Mouse (Mus musculus): Measurements from ENCODE around the gene Mylk3. TPM values are rescaled to one million over a fixed set of nuclear protein-coding genes. Genes with fewer than 3 reads are reported as not detected.

Gene Mylk3
- polyA plus RNA-seq, 1 experiment from 2014 or later = 26.6 TPM

DNA sequence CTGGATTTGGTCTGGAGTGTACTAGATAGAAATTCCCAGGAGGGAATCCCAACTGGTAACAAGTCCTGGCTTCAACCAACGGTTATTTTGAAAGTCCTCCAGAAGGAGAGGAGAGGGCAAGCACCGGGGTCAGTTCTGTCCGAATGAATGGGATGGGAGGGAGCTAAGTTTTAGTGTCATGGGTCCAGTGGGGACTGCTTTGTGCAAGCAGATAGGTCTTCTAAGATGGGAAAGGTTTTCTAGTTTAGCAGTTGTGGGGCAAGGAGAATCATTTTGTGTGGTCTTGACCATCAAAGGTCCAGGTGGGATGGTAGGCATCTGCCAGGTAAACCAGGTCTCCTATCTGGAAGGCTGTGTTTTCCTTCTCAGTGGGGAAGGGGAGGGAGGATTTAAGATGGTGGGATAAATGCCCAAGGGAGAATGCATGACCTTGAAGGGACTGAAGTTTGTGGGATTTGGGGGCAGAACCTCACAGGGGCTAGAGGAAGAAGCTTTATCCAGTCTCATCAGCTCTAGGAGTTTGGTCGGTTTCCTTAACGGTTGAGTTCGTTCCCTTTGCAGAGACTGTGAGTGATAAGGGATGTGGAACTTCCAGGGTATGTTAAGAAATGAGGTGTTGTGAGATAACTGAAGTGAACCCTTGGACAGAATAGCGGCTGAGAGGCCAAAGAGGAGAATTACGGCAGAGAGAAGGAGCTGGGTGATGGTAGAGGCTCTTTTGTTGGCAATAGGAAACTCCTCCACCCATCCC is 9.7 kb upstream of the Mylk3 start:
- Histone ChIP-seq H3K27ac (ENCODE audit: low read depth, low read length) (peak overlapping the region; percentile 89), H3K9me3 (ENCODE audit: control insufficient read depth, low read length) (no peaks in the 10 kb centered on the region), H3K36me3 (ENCODE audit: control insufficient read depth, insufficient read depth, low read length) (no peaks in the 10 kb centered on the region), H3K9ac (ENCODE audit: low read depth, low read length) (peak overlapping the region; percentile 49), H3K27me3 (replicated peaks; ENCODE audit: control insufficient read depth, insufficient read depth, low read length) (no peaks in the 10 kb centered on the region), H3K4me2 (peak overlapping the region; percentile 55), H3K4me3 (ENCODE audit: low read depth, low read length) (0 out of 2 replicates have a peak overlapping the region, but pooled peaks have one; percentile 8), H3K4me1 (replicated peaks; ENCODE audit: control insufficient read depth, insufficient read depth, low read length) (peaks cover 32% of the 10 kb centered on the region)
- 39% methylated on average over 8 of the region's 8 CpGs for WGBS
- peak; percentile 76 for ATAC-seq (replicated peaks; ENCODE audit: low FRiP score)
- DNase-seq (ENCODE audit: low spot score) = no peak

DNA sequence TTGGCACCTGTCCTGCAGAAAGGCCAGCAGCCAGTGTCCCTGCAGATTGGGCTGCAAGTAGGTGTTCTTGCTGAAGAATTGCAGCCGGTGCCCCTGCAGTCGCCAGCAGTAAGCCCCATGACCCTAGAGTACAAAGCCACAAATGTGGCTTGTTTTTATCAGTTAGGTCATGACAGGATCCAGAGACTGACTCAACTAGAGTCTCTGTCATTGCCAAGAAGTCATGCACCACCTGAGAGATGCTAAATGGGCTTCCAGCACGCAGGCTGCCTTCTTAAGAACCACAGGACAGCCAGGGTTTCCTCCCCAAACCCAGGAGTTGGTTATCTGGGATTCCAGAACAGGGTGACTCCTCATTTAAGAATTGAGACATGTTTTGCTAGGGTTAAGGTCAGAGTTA is 8.9 kb upstream of the Mylk3 start:
- Histone ChIP-seq H3K27ac (ENCODE audit: low read depth, low read length) (peak overlapping the region; percentile 22; the same call in 1 of the 2 replicates), H3K27me3 (replicated peaks; ENCODE audit: control insufficient read depth, insufficient read depth, low read length) (no peaks in the 10 kb centered on the region), H3K4me2 (peak overlapping the region; percentile 55), H3K4me3 (ENCODE audit: low read depth, low read length) (no peak overlapping the region), H3K4me1 (replicated peaks; ENCODE audit: control insufficient read depth, insufficient read depth, low read length) (peaks cover 32% of the 10 kb centered on the region), H3K36me3 (ENCODE audit: control insufficient read depth, insufficient read depth, low read length) (no peaks in the 10 kb centered on the region), H3K9ac (ENCODE audit: low read depth, low read length) (0 out of 2 replicates have a peak overlapping the region, but pooled peaks have one; percentile 13), H3K9me3 (ENCODE audit: control insufficient read depth, low read length) (no peaks in the 10 kb centered on the region)
- WGBS = 33% methylated on average over 3 of the region's 3 CpGs
- DNase-seq (ENCODE audit: low spot score) (no peak), ATAC-seq (replicated peaks; ENCODE audit: low FRiP score) (no peak)

DNA sequence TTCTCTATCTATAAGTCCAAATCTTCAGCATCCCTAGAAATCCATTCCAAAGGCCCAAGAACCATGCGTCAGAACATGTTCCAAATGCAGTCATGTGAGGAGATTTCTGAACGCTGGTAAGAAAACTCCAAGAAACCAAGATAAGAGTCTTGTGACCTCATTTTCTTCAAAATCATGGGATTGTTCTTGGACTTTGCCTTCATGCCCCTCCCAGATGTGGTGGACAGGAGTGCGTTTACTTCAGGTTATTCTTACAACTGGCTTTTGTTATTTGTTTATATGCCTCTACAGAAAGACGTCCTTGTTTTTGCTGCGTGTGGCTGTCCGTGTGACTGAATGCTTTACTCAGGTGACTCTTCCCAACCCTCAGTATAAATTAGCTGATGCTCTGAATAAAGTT is 7.1 kb upstream of the Mylk3 start:
- Histone ChIP-seq H3K27me3 (replicated peaks; ENCODE audit: control insufficient read depth, insufficient read depth, low read length) (no peaks in the 10 kb centered on the region), H3K4me1 (replicated peaks; ENCODE audit: control insufficient read depth, insufficient read depth, low read length) (peaks cover 32% of the 10 kb centered on the region), H3K9me3 (ENCODE audit: control insufficient read depth, low read length) (no peaks in the 10 kb centered on the region), H3K9ac (ENCODE audit: low read depth, low read length) (no peak overlapping the region), H3K4me3 (ENCODE audit: low read depth, low read length) (no peak overlapping the region), H3K4me2 (no peak overlapping the region), H3K27ac (ENCODE audit: low read depth, low read length) (no peak overlapping the region), H3K36me3 (ENCODE audit: control insufficient read depth, insufficient read depth, low read length) (no peaks in the 10 kb centered on the region)
- 89% methylated on average over 6 of the region's 6 CpGs for WGBS
- ATAC-seq (replicated peaks; ENCODE audit: low FRiP score) (no peak), DNase-seq (ENCODE audit: low spot score) (no peak)

DNA sequence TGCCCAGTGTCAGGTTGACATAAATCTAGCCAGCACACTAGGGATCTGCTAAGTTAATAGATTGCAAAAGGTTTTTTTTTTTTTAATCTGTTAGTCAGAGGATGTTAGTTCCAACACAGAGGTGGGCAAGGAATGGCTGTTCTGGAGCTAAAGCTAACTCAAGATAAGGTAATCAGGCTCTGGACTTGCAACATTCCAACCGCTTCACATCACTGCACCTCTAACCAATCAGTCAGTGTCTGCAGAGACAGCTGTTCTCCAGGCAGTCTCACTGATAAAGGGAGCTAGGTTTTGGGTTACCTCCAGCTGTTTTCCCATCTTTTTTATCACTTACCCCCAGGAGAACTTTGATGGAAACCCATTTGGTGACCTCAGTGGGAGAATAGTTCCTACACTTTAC is 5.3 kb upstream of the Mylk3 start:
- Histone ChIP-seq H3K9ac (ENCODE audit: low read depth, low read length) (no peak overlapping the region), H3K4me3 (ENCODE audit: low read depth, low read length) (no peak overlapping the region), H3K27me3 (replicated peaks; ENCODE audit: control insufficient read depth, insufficient read depth, low read length) (no peaks in the 10 kb centered on the region), H3K9me3 (ENCODE audit: control insufficient read depth, low read length) (no peaks in the 10 kb centered on the region), H3K4me1 (replicated peaks; ENCODE audit: control insufficient read depth, insufficient read depth, low read length) (peaks cover 21% of the 10 kb centered on the region), H3K4me2 (no peak overlapping the region), H3K27ac (ENCODE audit: low read depth, low read length) (no peak overlapping the region), H3K36me3 (ENCODE audit: control insufficient read depth, insufficient read depth, low read length) (no peaks in the 10 kb centered on the region)
- ATAC-seq (replicated peaks; ENCODE audit: low FRiP score) = no peak; the same call in 1 of the 2 replicates
- DNase-seq (ENCODE audit: low spot score) = no peak
- WGBS = 35% methylated on average over 1 of the region's 1 CpGs

DNA sequence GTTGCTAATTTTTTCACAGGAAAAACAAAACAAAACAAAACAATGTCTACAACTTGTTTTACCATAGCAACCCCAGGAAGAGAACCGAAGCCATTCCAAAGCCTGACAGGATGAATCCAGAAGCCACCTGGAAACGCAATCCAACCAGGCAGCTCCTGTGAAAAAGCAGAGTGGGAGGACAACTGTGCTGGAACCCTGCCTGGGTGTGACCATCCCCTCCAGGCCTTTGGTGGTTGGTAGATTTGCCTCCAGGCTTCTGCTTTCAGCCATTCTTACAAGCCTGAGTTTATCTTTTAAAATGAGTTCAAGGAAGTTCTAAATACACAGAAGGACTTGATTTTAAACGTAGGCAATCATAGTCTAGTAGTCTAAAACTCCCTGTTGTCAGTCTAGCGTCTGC is 4.2 kb downstream of the Mylk3 start:
- Histone ChIP-seq H3K4me2 (peak overlapping the region; percentile 85), H3K27ac (ENCODE audit: low read depth, low read length) (peak overlapping the region; percentile 99), H3K36me3 (ENCODE audit: control insufficient read depth, insufficient read depth, low read length) (no peaks in the 10 kb centered on the region), H3K4me3 (ENCODE audit: low read depth, low read length) (no peak overlapping the region; the same call in 1 of the 2 replicates), H3K9me3 (ENCODE audit: control insufficient read depth, low read length) (no peaks in the 10 kb centered on the region), H3K27me3 (replicated peaks; ENCODE audit: control insufficient read depth, insufficient read depth, low read length) (no peaks in the 10 kb centered on the region), H3K9ac (ENCODE audit: low read depth, low read length) (peak overlapping the region; percentile 49; the same call in 1 of the 2 replicates), H3K4me1 (replicated peaks; ENCODE audit: control insufficient read depth, insufficient read depth, low read length) (peaks cover 56% of the 10 kb centered on the region)
- no peak for DNase-seq (ENCODE audit: low spot score)
- no peak for ATAC-seq (replicated peaks; ENCODE audit: low FRiP score)
- WGBS = 52% methylated on average over 4 of the region's 4 CpGs

DNA sequence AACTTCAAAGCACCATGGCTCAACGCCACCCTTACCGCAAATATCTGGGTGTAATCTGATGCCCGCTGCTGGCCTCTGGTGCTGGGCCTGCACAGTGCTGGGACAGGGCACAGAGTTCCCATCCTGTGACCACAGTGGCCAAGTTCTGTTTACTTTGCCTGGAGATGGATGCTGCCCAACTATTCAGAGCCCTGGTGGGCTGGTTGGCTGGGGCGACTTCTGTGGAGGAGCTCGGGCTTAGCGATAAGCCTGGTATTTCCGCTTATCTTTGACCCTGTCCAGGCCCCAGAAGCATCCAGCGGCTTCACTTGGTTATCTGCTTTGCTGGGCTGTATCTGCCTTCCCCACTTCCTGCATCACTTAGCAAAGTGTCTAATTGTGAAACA is 5.3 kb downstream of the Mylk3 start:
- Histone ChIP-seq H3K4me2 (peak overlapping the region; percentile 85), H3K9ac (ENCODE audit: low read depth, low read length) (peak overlapping the region; percentile 73), H3K27ac (ENCODE audit: low read depth, low read length) (peak overlapping the region; percentile 99), H3K27me3 (replicated peaks; ENCODE audit: control insufficient read depth, insufficient read depth, low read length) (no peaks in the 10 kb centered on the region), H3K36me3 (ENCODE audit: control insufficient read depth, insufficient read depth, low read length) (no peaks in the 10 kb centered on the region), H3K9me3 (ENCODE audit: control insufficient read depth, low read length) (no peaks in the 10 kb centered on the region), H3K4me3 (ENCODE audit: low read depth, low read length) (peak overlapping the region; percentile 56), H3K4me1 (replicated peaks; ENCODE audit: control insufficient read depth, insufficient read depth, low read length) (peaks cover 62% of the 10 kb centered on the region)
- 8% methylated on average over 8 of the region's 8 CpGs for WGBS
- DNase-seq (ENCODE audit: low spot score) (peak; percentile 81), ATAC-seq (replicated peaks; ENCODE audit: low FRiP score) (peak; percentile 94)

DNA sequence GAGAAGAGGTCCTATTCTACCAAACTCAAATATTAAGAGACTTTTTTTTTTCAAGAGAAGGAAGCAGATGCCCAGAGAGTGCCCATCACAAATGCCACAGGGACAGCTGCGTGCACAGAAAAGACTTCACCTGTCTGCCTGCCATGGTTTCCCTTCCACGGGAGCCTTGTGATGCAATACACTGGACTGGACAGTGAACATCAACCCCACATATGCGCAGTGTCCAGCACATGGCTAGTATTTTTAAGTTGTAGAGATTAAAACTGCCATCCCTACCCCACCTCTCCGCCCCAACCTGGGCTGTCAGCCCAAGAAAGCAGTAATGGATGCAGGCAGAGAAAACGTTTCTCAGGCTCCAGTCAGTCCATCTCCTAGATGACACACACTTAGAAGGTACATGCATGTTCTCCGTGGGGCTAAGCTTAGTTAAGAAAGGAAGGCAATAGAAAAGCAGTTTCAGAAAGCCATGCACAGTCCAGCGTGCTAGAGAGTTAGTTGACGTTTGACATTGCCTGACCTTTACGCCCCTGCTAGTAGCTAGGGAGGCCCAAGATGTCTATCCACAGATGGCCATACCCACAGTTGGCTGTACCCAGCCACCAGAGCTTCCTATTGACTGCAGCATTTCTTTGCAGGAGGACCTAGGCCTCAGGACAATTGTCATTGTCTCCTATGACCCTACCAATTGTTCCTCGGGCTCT is 5.9 kb downstream of the Mylk3 start:
- Histone ChIP-seq H3K9ac (ENCODE audit: low read depth, low read length) (peak overlapping the region; percentile 73), H3K9me3 (ENCODE audit: control insufficient read depth, low read length) (no peaks in the 10 kb centered on the region), H3K4me1 (replicated peaks; ENCODE audit: control insufficient read depth, insufficient read depth, low read length) (peaks cover 62% of the 10 kb centered on the region), H3K4me2 (peak overlapping the region; percentile 85), H3K4me3 (ENCODE audit: low read depth, low read length) (peak overlapping the region; percentile 56), H3K27ac (ENCODE audit: low read depth, low read length) (peak overlapping the region; percentile 99), H3K36me3 (ENCODE audit: control insufficient read depth, insufficient read depth, low read length) (no peaks in the 10 kb centered on the region), H3K27me3 (replicated peaks; ENCODE audit: control insufficient read depth, insufficient read depth, low read length) (no peaks in the 10 kb centered on the region)
- DNase-seq (ENCODE audit: low spot score) = no peak
- peak; percentile 35; the same call in 1 of the 2 replicates for ATAC-seq (replicated peaks; ENCODE audit: low FRiP score)
- 34% methylated on average over 10 of the region's 10 CpGs for WGBS

DNA sequence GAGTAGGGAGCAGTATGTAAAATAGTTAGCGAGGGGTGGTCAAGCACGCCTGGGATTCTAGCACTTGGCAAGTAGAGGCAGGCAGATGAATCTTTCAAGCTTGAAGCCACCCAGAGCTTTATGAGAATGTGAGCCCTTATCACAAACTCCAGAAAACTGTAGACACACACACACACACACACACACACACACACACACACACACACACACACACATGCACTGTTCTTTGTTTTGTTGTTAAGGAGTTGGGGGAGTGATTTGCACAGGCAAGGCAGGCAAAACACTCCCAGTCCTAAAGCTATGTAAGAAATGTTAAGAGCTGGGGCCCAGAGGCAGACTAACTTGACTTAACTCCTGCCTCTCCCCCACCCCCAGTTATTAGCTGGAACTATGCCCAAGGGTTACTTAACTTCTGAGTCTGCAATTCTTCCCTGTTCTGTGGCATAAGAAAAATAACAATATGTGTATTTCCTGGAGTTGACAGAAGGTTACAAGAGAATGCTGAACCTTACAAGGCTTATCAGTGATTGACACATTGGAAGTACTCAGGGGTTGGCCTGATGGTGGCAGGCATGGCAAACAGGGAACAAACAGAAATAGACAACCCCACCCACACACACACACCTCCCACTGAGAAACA is 6.9 kb downstream of the Mylk3 start:
- no peaks in the 10 kb centered on the region for H3K9me3 ChIP-seq (ENCODE audit: control insufficient read depth, low read length)
- H3K27ac ChIP-seq (ENCODE audit: low read depth, low read length) = peak overlapping the region; percentile 99
- peak overlapping the region; percentile 56 for H3K4me3 ChIP-seq (ENCODE audit: low read depth, low read length)
- H3K4me2 ChIP-seq = peak overlapping the region; percentile 85
- ATAC-seq (replicated peaks; ENCODE audit: low FRiP score) = peak; percentile 80
- WGBS = 8% methylated on average over 2 of the region's 2 CpGs
- H3K9ac ChIP-seq (ENCODE audit: low read depth, low read length) = peak overlapping the region; percentile 73
- no peaks in the 10 kb centered on the region for H3K27me3 ChIP-seq (replicated peaks; ENCODE audit: control insufficient read depth, insufficient read depth, low read length)
- peaks cover 64% of the 10 kb centered on the region for H3K4me1 ChIP-seq (replicated peaks; ENCODE audit: control insufficient read depth, insufficient read depth, low read length)
- no peaks in the 10 kb centered on the region for H3K36me3 ChIP-seq (ENCODE audit: control insufficient read depth, insufficient read depth, low read length)
- no peak for DNase-seq (ENCODE audit: low spot score)
